Mouse (Mus musculus): Measurements from ENCODE around the gene Snrpc. TPM values are rescaled to one million over a fixed set of nuclear protein-coding genes. Genes with fewer than 3 reads are reported as not detected.
A peak's percentile ranks its signal among the peaks of the same experiment; 100 is the strongest.
"Not testable (repeated sequence)": the region's sequence is repeated elsewhere in the genome, so short reads cannot be mapped to it uniquely, and the experiment has no call there.

The Snrpc gene
- polyA plus RNA-seq (2015; fragmentation: Nextera tagmentation; extraction: Ambion mirVana): 255 and 264 TPM in 2 replicates

GRCm38 (mm10) chr17:27837850-27838249 lies at the start of gene Snrpc:
Snrpc (plus strand) TSS chr17:27838150.
- not testable (repeated sequence) for H3K27ac ChIP-seq (ENCODE audit: low read length); ATAC-seq; H3K9ac ChIP-seq (replicated peaks; ENCODE audit: low read depth, low read length); H3K27me3 ChIP-seq (replicated peaks; ENCODE audit: control insufficient read depth, insufficient read depth, low read length); H3K4me3 ChIP-seq (replicated peaks; ENCODE audit: low read length); H3K9me3 ChIP-seq (ENCODE audit: control insufficient read depth, low read length); H3K4me2 ChIP-seq (ENCODE audit: low read length); H3K36me3 ChIP-seq (ENCODE audit: control insufficient read depth, insufficient read depth)
- peaks cover 17% of the 10 kb centered on the region for H3K4me1 ChIP-seq (replicated peaks; ENCODE audit: control insufficient read depth, insufficient read depth, low read length)
- WGBS: 79% methylated on average over 3 of the region's 4 CpGs

- Histone ChIP-seq H3K36me3 (ENCODE audit: control insufficient read depth, insufficient read depth) (no peaks in the 10 kb centered on the region), H3K4me3 (replicated peaks; ENCODE audit: low read length) (no peak overlapping the region), H3K9me3 (ENCODE audit: control insufficient read depth, low read length) (no peaks in the 10 kb centered on the region), H3K4me1 (replicated peaks; ENCODE audit: control insufficient read depth, insufficient read depth, low read length) (no peaks in the 10 kb centered on the region), H3K27me3 (replicated peaks; ENCODE audit: control insufficient read depth, insufficient read depth, low read length) (no peaks in the 10 kb centered on the region), H3K27ac (ENCODE audit: low read length) (no peak overlapping the region), H3K9ac (replicated peaks; ENCODE audit: low read depth, low read length) (no peak overlapping the region), H3K4me2 (ENCODE audit: low read length) (no peak overlapping the region)
- whole genome bisulfite sequencing: 88% methylated on average over 6 of the region's 6 CpGs
- no peak for ATAC-seq
These were observed 49.3 kb upstream of the Snrpc start for GRCm38 (mm10) chr17:27788456-27789172.

- Histone ChIP-seq H3K36me3 (ENCODE audit: control insufficient read depth, insufficient read depth) (no peaks in the 10 kb centered on the region), H3K4me2 (ENCODE audit: low read length) (no peak overlapping the region), H3K27me3 (replicated peaks; ENCODE audit: control insufficient read depth, insufficient read depth, low read length) (no peaks in the 10 kb centered on the region), H3K4me1 (replicated peaks; ENCODE audit: control insufficient read depth, insufficient read depth, low read length) (no peaks in the 10 kb centered on the region), H3K9ac (replicated peaks; ENCODE audit: low read depth, low read length) (no peak overlapping the region), H3K4me3 (replicated peaks; ENCODE audit: low read length) (no peak overlapping the region), H3K9me3 (ENCODE audit: control insufficient read depth, low read length) (no peaks in the 10 kb centered on the region), H3K27ac (ENCODE audit: low read length) (no peak overlapping the region)
- ATAC-seq: no peak
- 96% methylated on average over 5 of the region's 5 CpGs for WGBS
These were observed 47.9 kb upstream of the Snrpc start for GRCm38 (mm10) chr17:27790015-27790414.

GRCm38 (mm10) chr17:27790976-27791375 lies 47.0 kb upstream of the Snrpc start:
- no peaks in the 10 kb centered on the region for H3K9me3 ChIP-seq (ENCODE audit: control insufficient read depth, low read length)
- WGBS: 94% methylated on average over 2 of the region's 2 CpGs

GRCm38 (mm10) chr17:27791556-27791955 lies 46.4 kb upstream of the Snrpc start:
- no peak overlapping the region for H3K4me3 ChIP-seq (replicated peaks; ENCODE audit: low read length)
- H3K4me1 ChIP-seq (replicated peaks; ENCODE audit: control insufficient read depth, insufficient read depth, low read length): peaks cover 6% of the 10 kb centered on the region
- H3K27me3 ChIP-seq (replicated peaks; ENCODE audit: control insufficient read depth, insufficient read depth, low read length): no peaks in the 10 kb centered on the region
- no peak overlapping the region for H3K4me2 ChIP-seq (ENCODE audit: low read length)
- H3K36me3 ChIP-seq (ENCODE audit: control insufficient read depth, insufficient read depth): no peaks in the 10 kb centered on the region
- H3K9me3 ChIP-seq (ENCODE audit: control insufficient read depth, low read length): no peaks in the 10 kb centered on the region
- no peak for ATAC-seq
- H3K9ac ChIP-seq (replicated peaks; ENCODE audit: low read depth, low read length): no peak overlapping the region
- WGBS: 89% methylated on average over 2 of the region's 2 CpGs
- H3K27ac ChIP-seq (ENCODE audit: low read length): no peak overlapping the region

More at GRCm38 (mm10) chr17:27790976-27791375, 47.0 kb upstream of the Snrpc start:
- Histone ChIP-seq H3K9ac (replicated peaks; ENCODE audit: low read depth, low read length) (no peak overlapping the region), H3K27me3 (replicated peaks; ENCODE audit: control insufficient read depth, insufficient read depth, low read length) (no peaks in the 10 kb centered on the region), H3K27ac (ENCODE audit: low read length) (no peak overlapping the region), H3K4me3 (replicated peaks; ENCODE audit: low read length) (no peak overlapping the region), H3K4me2 (ENCODE audit: low read length) (no peak overlapping the region), H3K36me3 (ENCODE audit: control insufficient read depth, insufficient read depth) (no peaks in the 10 kb centered on the region), H3K4me1 (replicated peaks; ENCODE audit: control insufficient read depth, insufficient read depth, low read length) (no peaks in the 10 kb centered on the region; the same call in 1 of the 2 replicates)
- ATAC-seq: no peak

GRCm38 (mm10) chr17:27792516-27792915 lies 45.4 kb upstream of the Snrpc start:
- Histone ChIP-seq H3K36me3 (ENCODE audit: control insufficient read depth, insufficient read depth) (no peaks in the 10 kb centered on the region), H3K4me3 (replicated peaks; ENCODE audit: low read length) (no peak overlapping the region), H3K27me3 (replicated peaks; ENCODE audit: control insufficient read depth, insufficient read depth, low read length) (no peaks in the 10 kb centered on the region), H3K4me1 (replicated peaks; ENCODE audit: control insufficient read depth, insufficient read depth, low read length) (peaks cover 15% of the 10 kb centered on the region), H3K9ac (replicated peaks; ENCODE audit: low read depth, low read length) (no peak overlapping the region), H3K27ac (ENCODE audit: low read length) (no peak overlapping the region), H3K9me3 (ENCODE audit: control insufficient read depth, low read length) (no peaks in the 10 kb centered on the region), H3K4me2 (ENCODE audit: low read length) (no peak overlapping the region)
- ATAC-seq: no peak
- 86% methylated on average over 4 of the region's 4 CpGs for WGBS

GRCm38 (mm10) chr17:27793144-27793543 lies 44.8 kb upstream of the Snrpc start:
- Histone ChIP-seq H3K27ac (ENCODE audit: low read length) (no peak overlapping the region), H3K27me3 (replicated peaks; ENCODE audit: control insufficient read depth, insufficient read depth, low read length) (no peaks in the 10 kb centered on the region), H3K4me2 (ENCODE audit: low read length) (no peak overlapping the region), H3K36me3 (ENCODE audit: control insufficient read depth, insufficient read depth) (no peaks in the 10 kb centered on the region), H3K9me3 (ENCODE audit: control insufficient read depth, low read length) (no peaks in the 10 kb centered on the region), H3K4me3 (replicated peaks; ENCODE audit: low read length) (no peak overlapping the region), H3K9ac (replicated peaks; ENCODE audit: low read depth, low read length) (no peak overlapping the region), H3K4me1 (replicated peaks; ENCODE audit: control insufficient read depth, insufficient read depth, low read length) (peaks cover 22% of the 10 kb centered on the region)
- WGBS: 91% methylated on average over 6 of the region's 6 CpGs
- ATAC-seq: no peak

GRCm38 (mm10) chr17:27796780-27797179 lies 41.2 kb upstream of the Snrpc start:
- no peaks in the 10 kb centered on the region for H3K27me3 ChIP-seq (replicated peaks; ENCODE audit: control insufficient read depth, insufficient read depth, low read length)
- 14% methylated on average over 6 of the region's 6 CpGs for WGBS
- H3K9ac ChIP-seq (replicated peaks; ENCODE audit: low read depth, low read length): 0 out of 2 replicates have a peak overlapping the region, but pooled peaks have one; percentile 22
- H3K27ac ChIP-seq (ENCODE audit: low read length): peak overlapping the region; percentile 92
- H3K4me2 ChIP-seq (ENCODE audit: low read length): peak overlapping the region; percentile 39
- H3K36me3 ChIP-seq (ENCODE audit: control insufficient read depth, insufficient read depth): no peaks in the 10 kb centered on the region
- ATAC-seq: peak; percentile 89
- peak overlapping the region; percentile 10; the same call in 1 of the 2 replicates for H3K4me3 ChIP-seq (replicated peaks; ENCODE audit: low read length)
- H3K9me3 ChIP-seq (ENCODE audit: control insufficient read depth, low read length): no peaks in the 10 kb centered on the region
- peaks cover 27% of the 10 kb centered on the region for H3K4me1 ChIP-seq (replicated peaks; ENCODE audit: control insufficient read depth, insufficient read depth, low read length)

GRCm38 (mm10) chr17:27797341-27797872 lies 40.5 kb upstream of the Snrpc start:
- H3K27ac ChIP-seq (ENCODE audit: low read length): peak overlapping the region; percentile 92
- H3K4me3 ChIP-seq (replicated peaks; ENCODE audit: low read length): peak overlapping the region; percentile 10; the same call in 1 of the 2 replicates
- peak overlapping the region; percentile 40 for H3K9ac ChIP-seq (replicated peaks; ENCODE audit: low read depth, low read length)
- peak overlapping the region; percentile 39 for H3K4me2 ChIP-seq (ENCODE audit: low read length)
- ATAC-seq: peak; percentile 80
- no peaks in the 10 kb centered on the region for H3K9me3 ChIP-seq (ENCODE audit: control insufficient read depth, low read length)
- WGBS: 8% methylated on average over 11 of the region's 11 CpGs
- H3K4me1 ChIP-seq (replicated peaks; ENCODE audit: control insufficient read depth, insufficient read depth, low read length): peaks cover 27% of the 10 kb centered on the region
- H3K27me3 ChIP-seq (replicated peaks; ENCODE audit: control insufficient read depth, insufficient read depth, low read length): no peaks in the 10 kb centered on the region
- no peaks in the 10 kb centered on the region for H3K36me3 ChIP-seq (ENCODE audit: control insufficient read depth, insufficient read depth)

All from forebrain, embryonic 16.5 days (tissue).